Mouse (Mus musculus) urinary bladder, postnatal 10 days (tissue): Measurements from ENCODE around the gene Olfr366.
"Not testable (repeated sequence)": the region's sequence is repeated elsewhere in the genome, so short reads cannot be mapped to it uniquely, and the experiment has no call there.

Source experiments
- DNase-seq: peaks from one replicate; pipeline ENCODE4 v3.0.0; 2022; ENCODE audit warnings: low spot score

Gene Olfr366

DNA sequence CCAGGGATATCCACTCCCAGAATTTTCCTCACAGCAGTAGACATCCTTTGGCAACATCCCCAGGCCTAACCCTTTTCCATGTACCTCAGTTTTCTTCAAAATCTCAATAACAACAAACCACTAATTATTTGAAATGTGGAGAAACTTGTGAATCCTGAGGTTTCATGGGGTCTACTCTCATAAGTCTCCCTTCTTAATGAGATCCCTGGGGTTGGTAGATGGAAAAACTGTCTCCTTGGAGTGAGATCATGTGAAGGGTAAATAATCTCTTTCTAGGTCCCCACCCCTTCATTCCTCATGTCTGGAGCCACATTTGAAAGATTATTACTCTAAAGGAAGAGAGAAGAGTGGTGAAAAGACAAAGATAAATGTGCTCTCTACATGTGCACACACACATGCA is at the start of gene Olfr366:
TSS of gene Olfr366 (plus strand) at position 301 of the 400 bp plus-strand sequence.
- DNase-seq, result no peak

DNA sequence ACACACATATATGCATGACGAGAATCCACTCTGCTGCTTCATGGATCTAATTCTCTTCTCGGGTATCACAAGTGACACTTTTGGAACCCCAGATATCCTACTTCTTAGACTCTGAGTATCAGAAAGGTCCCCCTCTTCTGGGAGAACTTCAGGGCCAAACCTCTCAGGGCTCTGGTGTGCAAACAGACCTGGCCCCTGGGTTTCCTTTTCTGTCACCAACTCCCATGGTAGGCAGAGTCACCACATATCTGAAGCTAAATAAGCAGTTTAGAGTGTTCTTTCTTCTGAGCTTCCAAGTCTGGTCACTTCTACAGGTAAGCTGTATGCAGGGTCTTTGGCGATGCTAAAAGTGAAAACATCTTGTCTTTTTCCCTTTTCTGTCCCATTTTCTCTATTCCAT is 23.5 kb upstream of the Olfr366 start, which contains the start of gene Olfr365:
TSS of gene Olfr365 (plus strand) at position 301 of the 400 bp plus-strand sequence.
- DNase-seq, result no peak

- DNase-seq, result not testable (repeated sequence)
These were observed 50.4 kb downstream of the Olfr366 start for GRCm38 (mm10) chr2:37261781-37262180.
